Mouse (Mus musculus): ENCODE measurements at regions not wholly inside any gene's neighbourhood (a gene's known extent, or its start where the extent isn't known, plus 50 kb on each side); places are given as distances from the start of the nearest gene placed in this dataset.
"Not testable (repeated sequence)": the region's sequence is repeated elsewhere in the genome, so short reads cannot be mapped to it uniquely, and the experiment has no call there.

- DNase-seq (ENCODE audit: low read depth, low spot score), result peak; percentile 80
Measured at GRCm38 (mm10) chr6:61042667-61043523, 118.1 kb downstream of the Mmrn1 start.

GRCm38 (mm10) chr6:61043524-61044450, 119.0 kb downstream of the Mmrn1 start:
- no peak for DNase-seq (ENCODE audit: low read depth, low spot score)

- DNase-seq (ENCODE audit: low read depth, low spot score), result not testable (repeated sequence)
Measured at GRCm38 (mm10) chr6:61047667-61048066, 122.9 kb downstream of the Mmrn1 start.

GRCm38 (mm10) chr6:61063129-61063528, 117.0 kb upstream of the Ccser1 start:
- DNase-seq (ENCODE audit: low read depth, low spot score), result no peak

GRCm38 (mm10) chr6:61065769-61066168, 114.4 kb upstream of the Ccser1 start:
- no peak for DNase-seq (ENCODE audit: low read depth, low spot score)

GRCm38 (mm10) chr6:61066501-61067282, 113.4 kb upstream of the Ccser1 start:
- DNase-seq (ENCODE audit: low read depth, low spot score), result no peak

- DNase-seq (ENCODE audit: low read depth, low spot score), result peak; percentile 45
Measured at GRCm38 (mm10) chr6:61067355-61068116, 112.6 kb upstream of the Ccser1 start.

GRCm38 (mm10) chr6:61068117-61068489, 112.0 kb upstream of the Ccser1 start:
- no peak for DNase-seq (ENCODE audit: low read depth, low spot score)

GRCm38 (mm10) chr6:61073267-61073666, 106.9 kb upstream of the Ccser1 start:
- DNase-seq (ENCODE audit: low read depth, low spot score), result no peak

- no peak for DNase-seq (ENCODE audit: low read depth, low spot score)
Measured at GRCm38 (mm10) chr6:61073794-61074193, 106.3 kb upstream of the Ccser1 start.

GRCm38 (mm10) chr6:61074700-61075099, 105.4 kb upstream of the Ccser1 start:
- DNase-seq (ENCODE audit: low read depth, low spot score), result no peak

GRCm38 (mm10) chr6:61078559-61078958, 101.6 kb upstream of the Ccser1 start:
- DNase-seq (ENCODE audit: low read depth, low spot score), result no peak

- no peak for DNase-seq (ENCODE audit: low read depth, low spot score)
Measured at GRCm38 (mm10) chr6:61080661-61081060, 99.5 kb upstream of the Ccser1 start.

- DNase-seq (ENCODE audit: low read depth, low spot score), result no peak
Measured at GRCm38 (mm10) chr6:61083346-61083745, 96.8 kb upstream of the Ccser1 start.

- no peak for DNase-seq (ENCODE audit: low read depth, low spot score)
Measured at GRCm38 (mm10) chr6:61099348-61099981, 80.7 kb upstream of the Ccser1 start.

- no peak for DNase-seq (ENCODE audit: low read depth, low spot score)
Measured at GRCm38 (mm10) chr6:61099982-61100365, 80.2 kb upstream of the Ccser1 start.

GRCm38 (mm10) chr6:61101972-61102371, 78.2 kb upstream of the Ccser1 start:
- DNase-seq (ENCODE audit: low read depth, low spot score), result no peak

GRCm38 (mm10) chr6:61103459-61104234, 76.5 kb upstream of the Ccser1 start:
- no peak for DNase-seq (ENCODE audit: low read depth, low spot score)

GRCm38 (mm10) chr6:61115250-61115649, 64.9 kb upstream of the Ccser1 start:
- DNase-seq (ENCODE audit: low read depth, low spot score), result no peak

GRCm38 (mm10) chr6:61119590-61119989, 60.5 kb upstream of the Ccser1 start:
- no peak for DNase-seq (ENCODE audit: low read depth, low spot score)
